In the genomic region with DNA sequence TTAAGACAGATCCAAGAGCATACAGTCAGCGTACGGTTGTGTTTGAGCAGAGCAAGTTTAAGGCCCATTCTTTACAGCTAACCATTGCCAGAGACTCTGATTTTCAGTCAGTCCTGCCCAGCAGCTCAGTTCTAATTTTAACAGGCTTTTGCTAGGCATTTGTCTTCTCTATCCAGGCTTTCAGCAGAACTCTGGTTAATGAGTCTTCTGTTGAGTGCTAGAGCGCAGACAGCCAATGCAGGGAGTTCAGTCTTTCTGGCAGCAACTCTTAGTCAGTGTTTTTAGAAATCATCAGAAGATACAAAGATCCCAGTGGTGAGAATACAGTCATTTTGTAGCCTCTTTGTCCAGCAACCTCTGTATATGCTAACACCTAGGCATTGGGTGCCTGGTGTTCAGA, we compare ENCODE assay signal across 21 mouse cellular contexts. TPM values are rescaled to one million over a fixed set of nuclear protein-coding genes. Genes with fewer than 3 reads are reported as not detected.
A peak's percentile ranks its signal among the peaks of the same experiment; 100 is the strongest.
DNase-seq lines count a peak whose midpoint lies in the region; ATAC-seq lines count a peak whose summit lies in the region.
"Had no signal": no experiment of that assay in that cellular context is flagged by ENCODE, and none has a peak within 500 bp of the region (broad histone marks: within the 10 kb centered on the region; RNA-seq: fewer than 3 reads in every experiment).

No protein-coding gene starts in this region.

- H3K9me3 ChIP-seq in kidney, embryonic 15.5 days (replicated peaks) = no peaks in the 10 kb centered on the region
- no peaks in the 10 kb centered on the region for H3K9me3 ChIP-seq in hindbrain, embryonic 12.5 days (replicated peaks)
- H3K9me3 ChIP-seq: embryonic facial prominence, embryonic 10.5 days; embryonic facial prominence, embryonic 12.5 days; forebrain, embryonic 13.5 days; forebrain, embryonic 15.5 days had no signal

- no peak overlapping the region for H3K9ac ChIP-seq in kidney, embryonic 15.5 days
- no peak overlapping the region for H3K9ac ChIP-seq in hindbrain, embryonic 12.5 days
- H3K9ac ChIP-seq: embryonic facial prominence, embryonic 12.5 days; forebrain, embryonic 13.5 days; forebrain, embryonic 15.5 days had no signal

- H3K4me2 ChIP-seq in kidney, embryonic 15.5 days = no peak overlapping the region
- no peak overlapping the region for H3K4me2 ChIP-seq in hindbrain, embryonic 12.5 days (replicated peaks)
- H3K4me2 ChIP-seq: embryonic facial prominence, embryonic 12.5 days; forebrain, embryonic 13.5 days; forebrain, embryonic 15.5 days had no signal

- 95% methylated on average over 3 of the region's 3 CpGs for WGBS in kidney, embryonic 15.5 days
- WGBS in hindbrain, embryonic 12.5 days = 95% methylated on average over 3 of the region's 3 CpGs

- H3K27me3 ChIP-seq in kidney, embryonic 15.5 days = no peaks in the 10 kb centered on the region
- no peaks in the 10 kb centered on the region for H3K27me3 ChIP-seq in hindbrain, embryonic 12.5 days
- H3K27me3 ChIP-seq: embryonic facial prominence, embryonic 12.5 days; forebrain, embryonic 13.5 days; forebrain, embryonic 15.5 days had no signal

- DNase-seq in kidney, adult 11 months = peak; percentile 26
- DNase-seq in kidney, postnatal 4 days = no peak
- peak; percentile 21 to 42 for DNase-seq in kidney, adult 8-10 months
- peak; percentile 20 to 29 for DNase-seq in kidney, postnatal 36 days
- no peak for DNase-seq in kidney, postnatal 10 days
- DNase-seq in telencephalon, adult 2 months (ENCODE audit: low read depth, low spot score) = peak; percentile 13
- DNase-seq: adrenal gland, adult 2 months; adrenal gland, postnatal 10 days; adrenal gland, postnatal 25 days; cerebellum, adult 11-12 months; cerebellum, adult 2 months; cerebellum, adult 9-10 months; cerebellum, postnatal 10 days; cerebellum, postnatal 25 days had no signal

- no peak for ATAC-seq in kidney, embryonic 15.5 days (replicated peaks; ENCODE audit: low FRiP score)
- ATAC-seq in hindbrain, embryonic 12.5 days (ENCODE audit: low FRiP score) = no peak
- ATAC-seq: forebrain, embryonic 13.5 days; forebrain, embryonic 15.5 days had no signal

- no peak overlapping the region for H3K27ac ChIP-seq in kidney, embryonic 15.5 days
- no peak overlapping the region for H3K27ac ChIP-seq in hindbrain, embryonic 12.5 days
- H3K27ac ChIP-seq: embryonic facial prominence, embryonic 10.5 days; embryonic facial prominence, embryonic 12.5 days; forebrain, embryonic 13.5 days; forebrain, embryonic 15.5 days had no signal

- peaks cover 100% of the 10 kb centered on the region for H3K36me3 ChIP-seq in kidney, embryonic 15.5 days
- peaks cover 92% of the 10 kb centered on the region for H3K36me3 ChIP-seq in hindbrain, embryonic 12.5 days

- no peak overlapping the region for H3K4me3 ChIP-seq in kidney, embryonic 15.5 days (replicated peaks)
- H3K4me3 ChIP-seq in hindbrain, embryonic 12.5 days = no peak overlapping the region
- H3K4me3 ChIP-seq: embryonic facial prominence, embryonic 10.5 days; embryonic facial prominence, embryonic 12.5 days; forebrain, embryonic 13.5 days; forebrain, embryonic 15.5 days had no signal

- H3K4me1 ChIP-seq in kidney, embryonic 15.5 days = no peaks in the 10 kb centered on the region
- H3K4me1 ChIP-seq in hindbrain, embryonic 12.5 days = no peaks in the 10 kb centered on the region
- H3K4me1 ChIP-seq: embryonic facial prominence, embryonic 10.5 days; embryonic facial prominence, embryonic 12.5 days; forebrain, embryonic 13.5 days; forebrain, embryonic 15.5 days had no signal

RNA-seq across cellular contexts. Expression of gene Faf2, which starts 28.9 kb away (rescaled TPM):
- 77.2 and 77.4 TPM in 2 replicates for polyA plus RNA-seq in kidney, embryonic 15.5 days (2015; fragmentation: Nextera tagmentation; extraction: Ambion mirVana)
- 84.2 and 89.7 TPM in 2 replicates for polyA plus RNA-seq in hindbrain, embryonic 12.5 days (2016; fragmentation: Nextera tagmentation; extraction: Ambion mirVana)

RNA-seq across cellular contexts. Expression of gene Cltb, which starts 39.3 kb away (rescaled TPM):
- 44.8 and 45.6 TPM in 2 replicates for polyA plus RNA-seq in kidney, embryonic 15.5 days (2015; fragmentation: Nextera tagmentation; extraction: Ambion mirVana)
- polyA plus RNA-seq in hindbrain, embryonic 12.5 days (2016; fragmentation: Nextera tagmentation; extraction: Ambion mirVana) = 54.4 and 58.2 TPM in 2 replicates

RNA-seq across cellular contexts. Expression of gene Rnf44, which starts 43.2 kb away (rescaled TPM):
- polyA plus RNA-seq in kidney, embryonic 15.5 days (2015; fragmentation: Nextera tagmentation; extraction: Ambion mirVana) = 78.5 and 83.8 TPM in 2 replicates
- polyA plus RNA-seq in hindbrain, embryonic 12.5 days (2016; fragmentation: Nextera tagmentation; extraction: Ambion mirVana) = 95.6 and 98.0 TPM in 2 replicates

RNA-seq across cellular contexts. Expression of gene Cdhr2, which starts 50.8 kb away (rescaled TPM):
- polyA plus RNA-seq in kidney, embryonic 15.5 days (2015; fragmentation: Nextera tagmentation; extraction: Ambion mirVana) = 5.4 TPM in 2 replicates
- not detected in 2 replicates for polyA plus RNA-seq in hindbrain, embryonic 12.5 days (2016; fragmentation: Nextera tagmentation; extraction: Ambion mirVana)
- polyA plus RNA-seq: adrenal gland, adult 2 months; forebrain, embryonic 11.5 days had no signal

Comparison
In these comparisons a context has a peak if more than half of its experiments do, and no peak if none do; other contexts are left out.
1. DNase-seq: peak in kidney, adult 11 months (single experiment), kidney, adult 8-10 months (2 of 2), kidney, postnatal 36 days (2 of 2) and telencephalon, adult 2 months (single experiment); none in kidney, postnatal 4 days (0 of 2) and kidney, postnatal 10 days (single experiment).